Mouse (Mus musculus) adrenal gland, adult 10 weeks (tissue): Measurements from ENCODE around the gene Gm45711. TPM values are rescaled to one million over a fixed set of nuclear protein-coding genes. Genes with fewer than 3 reads are reported as not detected.

Experiments
- polyA plus RNA-seq: library from polyadenylated mRNA; stranded (reverse); fragments of 350-450 nt; fragmentation: Illumina TruSeq; extraction: RNeasy Lipid Tissue Mini Kit (QIAGEN cat#74804); gene quantifications from one replicate; pipeline ENCODE4 v1.2.3, GENCODE M21; 2014; ENCODE audit warnings: low read depth, low replicate concordance

The Gm45711 gene
- polyA plus RNA-seq, result not detected

DNA sequence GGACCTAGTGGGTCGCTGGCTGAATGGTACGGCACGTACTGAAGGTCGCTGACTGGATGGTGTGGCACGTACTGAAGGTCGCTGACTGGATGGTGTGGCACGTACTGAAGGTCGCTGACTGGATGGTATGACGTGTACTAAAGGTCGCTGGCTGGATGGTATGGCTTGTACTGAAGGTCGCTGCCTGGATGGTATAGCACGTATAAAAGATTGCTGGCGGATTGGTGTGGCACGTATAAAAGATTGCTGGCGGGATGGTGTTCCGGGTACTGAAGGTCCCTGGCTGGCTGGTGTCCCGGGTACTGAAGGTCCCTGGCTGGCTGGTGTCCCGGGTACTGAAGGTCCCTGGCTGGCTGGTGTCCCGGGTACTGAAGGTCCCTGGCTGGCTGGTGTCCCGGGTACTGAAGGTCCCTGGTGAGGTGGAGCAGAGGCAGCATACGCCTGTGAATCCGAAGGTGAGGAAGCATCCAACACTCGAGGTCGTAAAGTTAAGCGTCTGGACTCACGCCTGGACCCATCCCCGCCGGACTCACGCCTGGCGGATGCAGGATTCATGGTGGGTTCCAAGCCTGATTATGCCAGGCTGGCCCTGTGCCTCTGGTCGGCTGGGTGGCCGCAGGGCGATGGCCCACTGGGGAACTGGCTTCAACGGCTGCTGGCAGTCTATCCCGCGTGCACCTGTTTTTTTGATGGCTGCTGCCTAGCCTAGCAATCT lies at the start of gene Gm45711, which contains the start of gene Cmtm1:
Gene Gm45711 (minus strand): TSS at position 641 of the 715 bp plus-strand sequence.
Gene Cmtm1 (minus strand): TSS at position 705 of the 715 bp plus-strand sequence.

GRCm38 (mm10) chr8:104339229-104339982 lies 29.5 kb upstream of the Gm45711 start, which contains the start of gene Cmtm3:
Cmtm3 (plus strand) TSS chr8:104339410.

GRCm38 (mm10) chr8:104321930-104322329 lies 12.0 kb upstream of the Gm45711 start, which contains the start of gene Cmtm2b:
Cmtm2b (plus strand) TSS chr8:104322230.

DNA sequence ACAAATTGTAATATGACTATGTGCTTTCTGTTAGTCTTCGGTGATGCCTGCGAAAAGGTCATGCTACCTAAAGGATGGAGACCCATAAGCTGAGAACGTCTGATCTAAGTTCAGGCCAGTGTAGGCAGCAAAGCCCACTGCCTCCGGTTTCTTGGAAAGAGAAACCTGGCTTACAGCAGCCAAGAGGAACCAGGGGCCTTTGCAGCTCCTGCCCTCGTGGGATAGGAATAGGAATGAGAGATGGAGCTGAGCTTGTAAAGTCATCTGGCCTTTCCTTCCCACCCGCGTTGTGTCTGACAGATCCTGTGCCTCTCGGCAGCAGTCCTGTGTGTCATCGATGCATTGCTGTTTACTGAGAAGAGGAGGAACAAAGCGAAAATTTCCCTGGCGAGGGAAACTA lies 11.4 kb upstream of the Gm45711 start, which contains the start of gene Gm11020:
Gene Gm11020 (plus strand): TSS at position 301 of the 400 bp plus-strand sequence.

GRCm38 (mm10) chr8:104293081-104293480 lies 16.8 kb downstream of the Gm45711 start, which contains the start of gene Cmtm2a:
Cmtm2a (minus strand) TSS chr8:104293181.

GRCm38 (mm10) chr8:104250439-104251367 lies 59.2 kb downstream of the Gm45711 start, which contains the start of gene Cklf:
Cklf (plus strand) TSS chr8:104250861.

GRCm38 (mm10) chr8:104248276-104248675 lies 61.6 kb downstream of the Gm45711 start, which contains the start of gene Tk2:
Tk2 (minus strand) TSS chr8:104248558.

Other genes with a start within 250 kb of the Gm45711 start
- 20.8 TPM for gene Cdh5, start 208.5 kb downstream of the Gm45711 start, polyA plus RNA-seq
- 2.3 TPM for gene Bean1, start 139.6 kb downstream of the Gm45711 start, polyA plus RNA-seq
- gene Tk2, start 61.5 kb downstream of the Gm45711 start, polyA plus RNA-seq, result 45.3 TPM
- gene Cklf, start 59.2 kb downstream of the Gm45711 start, polyA plus RNA-seq, result 80.8 TPM
- 2.9 TPM for gene Cmtm2a, start 16.9 kb downstream of the Gm45711 start, polyA plus RNA-seq
- not detected for gene Cmtm1, start 64 bp upstream of the Gm45711 start, polyA plus RNA-seq
- gene Gm11020, start 11.5 kb upstream of the Gm45711 start, polyA plus RNA-seq, result not detected
- gene Cmtm2b, start 12.1 kb upstream of the Gm45711 start, polyA plus RNA-seq, result not detected
- 29.0 TPM for gene Cmtm3, start 29.3 kb upstream of the Gm45711 start, polyA plus RNA-seq
- gene Cmtm4, start 85.7 kb upstream of the Gm45711 start, polyA plus RNA-seq, result 65.8 TPM
- 123 TPM for gene Dync1li2, start 133.0 kb upstream of the Gm45711 start, polyA plus RNA-seq
- gene Terb1, start 199.8 kb upstream of the Gm45711 start, polyA plus RNA-seq, result 0.23 TPM
- gene Nae1, start 224.6 kb upstream of the Gm45711 start, polyA plus RNA-seq, result 373 TPM
- gene Car7, start 224.6 kb upstream of the Gm45711 start, polyA plus RNA-seq, result not detected